Mouse (Mus musculus): ENCODE measurements at regions not wholly inside any gene's neighbourhood (a gene's known extent, or its start where the extent isn't known, plus 50 kb on each side); places are given as distances from the start of the nearest gene placed in this dataset.
A peak's percentile ranks its signal among the peaks of the same experiment; 100 is the strongest.

- H3K9me3 ChIP-seq (ENCODE audit: control insufficient read depth, low read length): no peaks in the 10 kb centered on the region
- no peak overlapping the region for H3K9ac ChIP-seq (ENCODE audit: low read length)
- no peak for TF ChIP-seq CTCF (IDR thresholded peaks at IDR 0.05; ENCODE audit: low read depth)
- TF ChIP-seq EP300 (optimal IDR thresholded peaks at IDR 0.05): no peak
- no peaks in the 10 kb centered on the region for H3K4me1 ChIP-seq (replicated peaks; ENCODE audit: control insufficient read depth, insufficient read depth)
- no peaks in the 10 kb centered on the region for H3K36me3 ChIP-seq (ENCODE audit: control insufficient read depth, insufficient read depth, low read length)
- H3K27me3 ChIP-seq (ENCODE audit: control insufficient read depth, insufficient read depth, low read length): no peaks in the 10 kb centered on the region
- ATAC-seq (ENCODE audit: low FRiP score, low TSS enrichment): no peak
- H3K4me3 ChIP-seq (ENCODE audit: low read depth, low read length): no peak overlapping the region
- no peak overlapping the region for H3K27ac ChIP-seq (replicated peaks)
- DNase-seq (ENCODE audit: low spot score): no peak
- WGBS: 67% methylated on average over 4 of the region's 4 CpGs
- H3K4me2 ChIP-seq (replicated peaks; ENCODE audit: low read depth): no peak overlapping the region
Observed at GRCm38 (mm10) chr13:52125037-52125436, 278.6 kb downstream of the Gadd45g start.

GRCm38 (mm10) chr13:52127751-52128150 is 281.3 kb downstream of the Gadd45g start:
- Histone ChIP-seq H3K9ac (ENCODE audit: low read length) (no peak overlapping the region), H3K4me1 (replicated peaks; ENCODE audit: control insufficient read depth, insufficient read depth) (no peaks in the 10 kb centered on the region), H3K9me3 (ENCODE audit: control insufficient read depth, low read length) (0 out of 2 replicates have a peak, but pooled peaks cover 3% of the 10 kb centered on the region), H3K36me3 (ENCODE audit: control insufficient read depth, insufficient read depth, low read length) (no peaks in the 10 kb centered on the region), H3K4me2 (replicated peaks; ENCODE audit: low read depth) (no peak overlapping the region), H3K4me3 (ENCODE audit: low read depth, low read length) (no peak overlapping the region), H3K27me3 (ENCODE audit: control insufficient read depth, insufficient read depth, low read length) (no peaks in the 10 kb centered on the region), H3K27ac (replicated peaks) (no peak overlapping the region)
- ATAC-seq (ENCODE audit: low FRiP score, low TSS enrichment) (no peak), DNase-seq (ENCODE audit: low spot score) (no peak)
- no peak for TF ChIP-seq EP300 (optimal IDR thresholded peaks at IDR 0.05)
- TF ChIP-seq CTCF (IDR thresholded peaks at IDR 0.05; ENCODE audit: low read depth): no peak
- WGBS: 73% methylated on average over 9 of the region's 9 CpGs

GRCm38 (mm10) chr13:52129466-52129865 is 283.0 kb downstream of the Gadd45g start:
- Histone ChIP-seq H3K4me1 (replicated peaks; ENCODE audit: control insufficient read depth, insufficient read depth) (no peaks in the 10 kb centered on the region), H3K27ac (replicated peaks) (no peak overlapping the region), H3K36me3 (ENCODE audit: control insufficient read depth, insufficient read depth, low read length) (no peaks in the 10 kb centered on the region), H3K4me3 (ENCODE audit: low read depth, low read length) (no peak overlapping the region), H3K27me3 (ENCODE audit: control insufficient read depth, insufficient read depth, low read length) (no peaks in the 10 kb centered on the region), H3K4me2 (replicated peaks; ENCODE audit: low read depth) (no peak overlapping the region), H3K9ac (ENCODE audit: low read length) (no peak overlapping the region), H3K9me3 (ENCODE audit: control insufficient read depth, low read length) (0 out of 2 replicates have a peak, but pooled peaks cover 3% of the 10 kb centered on the region)
- ATAC-seq (ENCODE audit: low FRiP score, low TSS enrichment): no peak
- WGBS: 80% methylated on average over 4 of the region's 4 CpGs
- TF ChIP-seq CTCF (IDR thresholded peaks at IDR 0.05; ENCODE audit: low read depth): no peak
- TF ChIP-seq EP300 (optimal IDR thresholded peaks at IDR 0.05): no peak
- no peak for DNase-seq (ENCODE audit: low spot score)

- WGBS: 45% methylated on average over 3 of the region's 3 CpGs
- no peaks in the 10 kb centered on the region for H3K36me3 ChIP-seq (ENCODE audit: control insufficient read depth, insufficient read depth, low read length)
- no peak overlapping the region for H3K4me3 ChIP-seq (ENCODE audit: low read depth, low read length)
- H3K9ac ChIP-seq (ENCODE audit: low read length): no peak overlapping the region
- H3K4me2 ChIP-seq (replicated peaks; ENCODE audit: low read depth): no peak overlapping the region
- H3K27me3 ChIP-seq (ENCODE audit: control insufficient read depth, insufficient read depth, low read length): no peaks in the 10 kb centered on the region
- no peak for ATAC-seq (ENCODE audit: low FRiP score, low TSS enrichment)
- TF ChIP-seq EP300 (optimal IDR thresholded peaks at IDR 0.05) (no peak), CTCF (IDR thresholded peaks at IDR 0.05; ENCODE audit: low read depth) (no peak)
- no peak overlapping the region for H3K27ac ChIP-seq (replicated peaks)
- no peaks in the 10 kb centered on the region for H3K4me1 ChIP-seq (replicated peaks; ENCODE audit: control insufficient read depth, insufficient read depth)
- no peak for DNase-seq (ENCODE audit: low spot score)
- 0 out of 2 replicates have a peak, but pooled peaks cover 3% of the 10 kb centered on the region for H3K9me3 ChIP-seq (ENCODE audit: control insufficient read depth, low read length)
Observed at GRCm38 (mm10) chr13:52133202-52133601, 286.7 kb downstream of the Gadd45g start.

DNA sequence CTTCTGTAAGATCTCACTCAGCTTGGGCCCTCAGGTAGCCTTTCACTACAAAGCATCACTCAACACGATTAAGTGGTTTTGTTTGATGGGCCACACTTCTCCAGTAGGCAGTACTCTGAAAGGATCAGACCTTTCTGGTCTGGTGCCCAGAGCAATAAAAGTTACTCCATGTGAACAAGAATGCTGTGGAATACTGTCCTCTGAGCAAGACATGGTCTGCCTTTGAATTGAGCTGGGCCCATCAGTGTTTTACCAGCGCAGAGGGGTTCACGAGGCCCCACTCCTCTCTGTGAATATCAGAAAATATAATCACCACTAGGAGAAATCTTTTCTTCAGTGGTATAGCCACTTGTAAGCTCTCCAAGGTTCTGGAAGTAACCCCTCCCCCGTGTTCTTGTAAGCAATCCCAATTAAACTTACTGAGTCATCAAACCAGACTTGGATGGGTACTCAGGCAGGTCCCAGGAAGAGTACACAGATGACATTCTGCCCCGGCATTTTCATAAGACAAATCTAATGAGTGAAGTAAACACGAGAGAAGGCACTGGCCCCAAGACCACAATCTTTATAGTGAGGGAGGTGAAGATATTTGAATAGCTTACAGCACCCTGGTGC is 292.0 kb downstream of the Gadd45g start:
- TF ChIP-seq EP300 (optimal IDR thresholded peaks at IDR 0.05) (no peak), CTCF (IDR thresholded peaks at IDR 0.05; ENCODE audit: low read depth) (no peak)
- WGBS: 65% methylated on average over 6 of the region's 6 CpGs
- Histone ChIP-seq H3K27ac (replicated peaks) (no peak overlapping the region), H3K9me3 (ENCODE audit: control insufficient read depth, low read length) (no peaks in the 10 kb centered on the region), H3K36me3 (ENCODE audit: control insufficient read depth, insufficient read depth, low read length) (no peaks in the 10 kb centered on the region), H3K4me1 (replicated peaks; ENCODE audit: control insufficient read depth, insufficient read depth) (no peaks in the 10 kb centered on the region), H3K4me3 (ENCODE audit: low read depth, low read length) (no peak overlapping the region), H3K27me3 (ENCODE audit: control insufficient read depth, insufficient read depth, low read length) (no peaks in the 10 kb centered on the region), H3K9ac (ENCODE audit: low read length) (no peak overlapping the region), H3K4me2 (replicated peaks; ENCODE audit: low read depth) (no peak overlapping the region)
- ATAC-seq (ENCODE audit: low FRiP score, low TSS enrichment) (no peak), DNase-seq (ENCODE audit: low spot score) (no peak)

DNA sequence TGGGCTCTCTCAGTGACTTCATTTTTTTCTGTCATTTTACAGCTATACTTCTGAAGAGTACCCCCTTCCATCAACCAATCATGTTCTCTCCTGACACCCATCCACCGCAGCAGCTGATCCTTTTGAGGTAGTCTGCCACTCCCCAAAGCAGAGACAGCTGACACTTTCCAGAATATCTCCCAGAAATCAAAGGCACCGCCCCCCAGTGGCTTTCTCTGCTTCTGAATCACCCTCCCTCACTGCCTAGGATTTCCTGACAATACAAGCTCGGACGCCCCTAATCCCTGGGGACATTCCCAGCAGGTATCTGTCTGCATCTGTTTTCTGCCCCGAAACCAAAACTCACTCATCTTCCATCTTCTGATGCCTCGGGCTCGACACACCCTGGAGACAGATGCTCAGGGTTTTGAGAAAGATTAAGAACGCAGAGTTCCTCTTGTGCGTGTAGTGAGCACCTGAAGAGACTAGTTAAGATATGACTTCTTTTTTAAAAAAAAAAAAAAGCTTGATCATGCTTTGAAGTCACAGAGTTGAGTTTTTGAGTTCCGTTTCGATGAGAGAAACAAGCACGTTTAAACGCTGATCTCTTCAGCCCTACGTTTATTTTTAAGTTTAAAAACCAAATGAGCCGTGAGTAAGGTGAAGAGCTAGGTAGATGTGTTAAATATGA is 292.8 kb downstream of the Gadd45g start:
- WGBS: 32% methylated on average over 15 of the region's 15 CpGs
- H3K9ac ChIP-seq (ENCODE audit: low read length): no peak overlapping the region
- no peak overlapping the region for H3K4me2 ChIP-seq (replicated peaks; ENCODE audit: low read depth)
- ATAC-seq (ENCODE audit: low FRiP score, low TSS enrichment) (no peak), DNase-seq (ENCODE audit: low spot score) (no peak)
- H3K4me3 ChIP-seq (ENCODE audit: low read depth, low read length): no peak overlapping the region
- TF ChIP-seq EP300 (optimal IDR thresholded peaks at IDR 0.05) (no peak), CTCF (IDR thresholded peaks at IDR 0.05; ENCODE audit: low read depth) (peak; percentile 9; the same call in 1 of the 2 replicates)
- H3K27ac ChIP-seq (replicated peaks): no peak overlapping the region
- H3K27me3 ChIP-seq (ENCODE audit: control insufficient read depth, insufficient read depth, low read length): no peaks in the 10 kb centered on the region
- no peaks in the 10 kb centered on the region for H3K9me3 ChIP-seq (ENCODE audit: control insufficient read depth, low read length)
- H3K36me3 ChIP-seq (ENCODE audit: control insufficient read depth, insufficient read depth, low read length): no peaks in the 10 kb centered on the region
- H3K4me1 ChIP-seq (replicated peaks; ENCODE audit: control insufficient read depth, insufficient read depth): no peaks in the 10 kb centered on the region
